Mouse (Mus musculus) Patski (cell line): ENCODE data around the gene Gabra6. TPM values are rescaled to one million over a fixed set of nuclear protein-coding genes. Genes with fewer than 3 reads are reported as not detected.

Experiments used
- ATAC-seq: fragments of 100-300 bp; one replicate; pipeline ENCODE4 v1.8.0; 2021
- CTCF ChIA-PET: fragments of 350-600 bp; sonication (Branson Sonifier 250); formaldehyde crosslinking; loops from one replicate; lab custom pipeline; 2022; ENCODE audit warnings: inconsistent platforms; lab: Charles Lee
- POLR2A ChIA-PET: fragments of 350-600 bp; sonication (Branson Sonifier 250); formaldehyde crosslinking; loops from one replicate; lab custom pipeline; 2022; ENCODE audit warnings: antibody characterized with exemption, inconsistent platforms; lab: Charles Lee
- DNase-seq: peaks from one replicate; pipeline ENCODE4 v3.0.0-alpha.2; 2011; ENCODE audit warnings: low read depth, low spot score
- H3K27me3 ChIP-seq: fragments of 371-371 bp; one replicate; pipeline ENCODE4 v1.5.1; 2021
- CTCF ChIP-seq: fragments of 100-300 bp; IDR thresholded peaks from one replicate; pipeline ENCODE4 v1.5.1; 2021
- in situ Hi-C: fragments of 300-500 bp; cut with MboI; formaldehyde crosslinking; loops from 3 replicates; pipeline ENCODE4 v1.11.1; 2018; ENCODE audit warnings: low pct_unique_long_range_greater_than_20kb, mixed read lengths
- polyA plus RNA-seq: library from polyadenylated mRNA; unstranded; gene quantifications from one replicate; pipeline ENCODE4 v1.2.3, GENCODE M21; 2021

The Gabra6 gene
- not detected for polyA plus RNA-seq

- ATAC-seq (no peak), DNase-seq (no peak)
- POLR2A ChIA-PET = no interaction called here
- CTCF ChIA-PET = no interaction called here
- in situ Hi-C loops = no loop called here
- no peak for TF ChIP-seq CTCF
- H3K27me3 ChIP-seq = peaks cover 4% of the 10 kb centered on the region
Measured at GRCm38 (mm10) chr11:42320882-42321281, at the start of gene Gabra6. TSS of gene Gabra6 (minus strand) at chr11:42321072.

- POLR2A ChIA-PET = no interaction called here
- H3K27me3 ChIP-seq = no peaks in the 10 kb centered on the region
- in situ Hi-C loops = no loop called here
- DNase-seq (no peak), ATAC-seq (no peak)
- TF ChIP-seq CTCF = no peak
- CTCF ChIA-PET = no interaction called here
Measured at GRCm38 (mm10) chr11:42365544-42365943, 44.7 kb upstream of the Gabra6 start.

- no peaks in the 10 kb centered on the region for H3K27me3 ChIP-seq
- DNase-seq (no peak), ATAC-seq (no peak)
- CTCF ChIA-PET = no interaction called here
- POLR2A ChIA-PET = no interaction called here
- no peak for TF ChIP-seq CTCF
- in situ Hi-C loops = no loop called here
Measured at GRCm38 (mm10) chr11:42332121-42332520, 11.2 kb upstream of the Gabra6 start.

- TF ChIP-seq CTCF = no peak
- ChIA-PET CTCF (no interaction called here), POLR2A (no interaction called here)
- ATAC-seq (no peak), DNase-seq (no peak)
- in situ Hi-C loops = no loop called here
- H3K27me3 ChIP-seq = no peaks in the 10 kb centered on the region
Measured at GRCm38 (mm10) chr11:42326262-42326661, 5.4 kb upstream of the Gabra6 start.

- DNase-seq (no peak), ATAC-seq (no peak)
- peaks cover 4% of the 10 kb centered on the region for H3K27me3 ChIP-seq
- in situ Hi-C loops = no loop called here
- CTCF ChIA-PET = no interaction called here
- POLR2A ChIA-PET = no interaction called here
- TF ChIP-seq CTCF = no peak
Measured at GRCm38 (mm10) chr11:42321560-42321959, 688 bp upstream of the Gabra6 start.

- peaks cover 4% of the 10 kb centered on the region for H3K27me3 ChIP-seq
- TF ChIP-seq CTCF = no peak
- POLR2A ChIA-PET = no interaction called here
- no peak for ATAC-seq
- CTCF ChIA-PET = no interaction called here
- DNase-seq = no peak
- in situ Hi-C loops = no loop called here
Measured at GRCm38 (mm10) chr11:42319521-42319920, 1.4 kb downstream of the Gabra6 start.

- TF ChIP-seq CTCF = no peak
- CTCF ChIA-PET = no interaction called here
- POLR2A ChIA-PET = no interaction called here
- no peak for ATAC-seq
- H3K27me3 ChIP-seq = peaks cover 4% of the 10 kb centered on the region
- no peak for DNase-seq
- in situ Hi-C loops = no loop called here
Measured at GRCm38 (mm10) chr11:42319101-42319500, 1.8 kb downstream of the Gabra6 start.

GRCm38 (mm10) chr11:42317985-42318384 is 2.9 kb downstream of the Gabra6 start:
- POLR2A ChIA-PET = no interaction called here

GRCm38 (mm10) chr11:42314850-42315249 is 6.0 kb downstream of the Gabra6 start:
- in situ Hi-C loops = no loop called here
- DNase-seq (no peak), ATAC-seq (no peak)
- CTCF ChIA-PET = no interaction called here
- TF ChIP-seq CTCF = no peak
- POLR2A ChIA-PET = no interaction called here
- H3K27me3 ChIP-seq = peaks cover 4% of the 10 kb centered on the region

More at GRCm38 (mm10) chr11:42317985-42318384, 2.9 kb downstream of the Gabra6 start:
- DNase-seq (no peak), ATAC-seq (no peak)
- no peak for TF ChIP-seq CTCF
- H3K27me3 ChIP-seq = peaks cover 4% of the 10 kb centered on the region
- in situ Hi-C loops = no loop called here
- CTCF ChIA-PET = no interaction called here

- ChIA-PET CTCF (no interaction called here), POLR2A (no interaction called here)
- H3K27me3 ChIP-seq = no peaks in the 10 kb centered on the region
- TF ChIP-seq CTCF = no peak
- DNase-seq (no peak), ATAC-seq (no peak)
- in situ Hi-C loops = no loop called here
Measured at GRCm38 (mm10) chr11:42310892-42311291, 10.0 kb downstream of the Gabra6 start.

- no peaks in the 10 kb centered on the region for H3K27me3 ChIP-seq
- no peak for ATAC-seq
- no peak for DNase-seq
- ChIA-PET POLR2A (no interaction called here), CTCF (no interaction called here)
- no peak for TF ChIP-seq CTCF
- in situ Hi-C loops = no loop called here
Measured at GRCm38 (mm10) chr11:42309086-42309485, 11.8 kb downstream of the Gabra6 start.

- H3K27me3 ChIP-seq = no peaks in the 10 kb centered on the region
- no peak for TF ChIP-seq CTCF
- ChIA-PET CTCF (no interaction called here), POLR2A (no interaction called here)
- in situ Hi-C loops = no loop called here
- ATAC-seq (no peak), DNase-seq (no peak)
Measured at GRCm38 (mm10) chr11:42306095-42306494, 14.8 kb downstream of the Gabra6 start.
